Mouse (Mus musculus): ENCODE data around the gene Cdc34b.

DNA sequence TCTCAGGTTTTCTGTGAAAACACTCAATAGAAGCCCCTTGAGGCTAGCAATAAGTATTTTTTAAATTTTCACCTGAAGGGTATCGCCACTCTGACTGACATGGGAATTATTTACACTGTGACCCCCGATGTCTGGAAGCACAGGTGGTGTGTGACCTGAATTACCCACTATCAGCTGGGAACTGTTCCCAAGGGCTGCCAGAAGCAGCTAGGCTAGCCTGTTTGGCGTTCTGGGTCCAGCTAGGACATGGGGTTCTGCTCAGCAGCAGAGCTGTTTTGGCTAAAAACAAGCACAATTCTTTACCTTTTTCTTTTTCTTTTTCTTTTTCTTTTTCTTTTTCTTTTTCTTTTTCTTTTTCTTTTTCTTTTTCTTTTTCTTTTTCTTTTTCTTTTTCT, 39.4 kb upstream of the Cdc34b start:
- TF ChIP-seq CTCF (IDR thresholded peaks at IDR 0.05; ENCODE audit: control insufficient read depth, insufficient read depth, low read length), result no peak
- no peak for TF ChIP-seq POLR2A (IDR thresholded peaks at IDR 0.05; ENCODE audit: borderline replicate concordance, control insufficient read depth, low read depth, low read length)

All from bone marrow, adult 2 months (tissue).